Mouse (Mus musculus): ENCODE measurements around the gene Gm10256. TPM values are rescaled to one million over a fixed set of nuclear protein-coding genes. Genes with fewer than 3 reads are reported as not detected.
"Not testable (repeated sequence)": the region's sequence is repeated elsewhere in the genome, so short reads cannot be mapped to it uniquely, and the experiment has no call there.

The Gm10256 gene
- polyA plus RNA-seq (2015; fragmentation: Nextera tagmentation; extraction: Ambion mirVana), result not detected in 2 replicates

DNA sequence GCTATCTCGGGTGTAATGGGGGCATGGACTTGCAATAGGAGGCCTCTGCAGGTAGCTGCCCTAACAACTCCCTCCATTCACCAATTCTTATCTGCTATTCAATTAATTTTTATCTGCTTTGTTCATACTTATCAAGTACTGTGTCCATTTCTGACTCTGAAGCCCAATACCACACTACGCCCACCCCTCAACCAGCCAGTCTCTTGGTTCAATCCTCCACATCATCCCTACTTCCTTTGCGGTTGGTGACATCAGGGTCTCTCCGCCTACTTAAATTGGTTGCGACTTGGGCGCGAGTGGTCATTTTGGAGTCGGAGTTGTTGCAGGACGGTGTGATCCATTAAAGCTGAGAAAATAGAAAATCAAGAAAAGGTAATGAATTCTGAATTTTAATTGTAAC, at the start of gene Gm10256, which contains the start of gene Rbmy:
TSS of gene Gm10256 (plus strand) at position 320 of the 400 bp plus-strand sequence.
TSS of gene Rbmy (plus strand) at position 301 of the 400 bp plus-strand sequence.
- H3K27me3 ChIP-seq; H3K4me3 ChIP-seq; H3K36me3 ChIP-seq; H3K9me3 ChIP-seq; H3K4me2 ChIP-seq; ATAC-seq (ENCODE audit: low read depth); H3K4me1 ChIP-seq (replicated peaks); H3K27ac ChIP-seq (replicated peaks); H3K9ac ChIP-seq: not testable (repeated sequence)
- no CpG with 5 or more reads among the region's 9 CpGs for WGBS

- ATAC-seq (ENCODE audit: low read depth); H3K27me3 ChIP-seq; H3K36me3 ChIP-seq; H3K9ac ChIP-seq; H3K4me2 ChIP-seq; H3K4me3 ChIP-seq; H3K4me1 ChIP-seq (replicated peaks); H3K9me3 ChIP-seq; H3K27ac ChIP-seq (replicated peaks): not testable (repeated sequence)
- WGBS, result no CpG with 5 or more reads among the region's 8 CpGs
Measured at GRCm38 (mm10) chrY:2796105-2796504, 34.4 kb upstream of the Gm10256 start, which contains the start of gene Gm4064. Gene Gm4064, minus strand, starts transcription at chrY:2796205.

GRCm38 (mm10) chrY:2900689-2901088, 70.2 kb downstream of the Gm10256 start, which contains the start of gene Gm10352:
Gene Gm10352, plus strand, starts transcription at chrY:2900989.
- H3K4me2 ChIP-seq, result not testable (repeated sequence)
- WGBS, result no CpG with 5 or more reads among the region's 9 CpGs

More at GRCm38 (mm10) chrY:2900689-2901088, 70.2 kb downstream of the Gm10256 start, which contains the start of gene Gm10352:
- not testable (repeated sequence) for H3K4me1 ChIP-seq (replicated peaks); ATAC-seq (ENCODE audit: low read depth); H3K9ac ChIP-seq; H3K9me3 ChIP-seq; H3K36me3 ChIP-seq; H3K4me3 ChIP-seq; H3K27ac ChIP-seq (replicated peaks); H3K27me3 ChIP-seq

Other genes starting within 250 kb of the Gm10256 start
- not detected in 2 replicates for gene H2al2c, start 231.6 kb upstream of the Gm10256 start, polyA plus RNA-seq (2015; fragmentation: Nextera tagmentation; extraction: Ambion mirVana)
- not detected in 2 replicates for gene Sry, start 167.0 kb upstream of the Gm10256 start, polyA plus RNA-seq (2015; fragmentation: Nextera tagmentation; extraction: Ambion mirVana)
- gene H2al2b, start 110.0 kb upstream of the Gm10256 start, polyA plus RNA-seq (2015; fragmentation: Nextera tagmentation; extraction: Ambion mirVana), result not detected in 2 replicates
- gene Gm4064, start 34.5 kb upstream of the Gm10256 start, polyA plus RNA-seq (2015; fragmentation: Nextera tagmentation; extraction: Ambion mirVana), result 0.20 TPM in 1 of 2 replicates, not detected in the other
- gene Rbmy, start within 50 bp of the Gm10256 start, polyA plus RNA-seq (2015; fragmentation: Nextera tagmentation; extraction: Ambion mirVana), result not detected in 2 replicates
- not detected in 2 replicates for gene Gm10352, start 70.3 kb downstream of the Gm10256 start, polyA plus RNA-seq (2015; fragmentation: Nextera tagmentation; extraction: Ambion mirVana)
- not detected in 2 replicates for gene Gm29289, start 101.9 kb downstream of the Gm10256 start, polyA plus RNA-seq (2015; fragmentation: Nextera tagmentation; extraction: Ambion mirVana)

All from neural tube, embryonic 13.5 days (tissue).